Mouse (Mus musculus) lung, embryonic 14.5 days (tissue): Measurements from ENCODE around the gene Nfx1. TPM values are rescaled to one million over a fixed set of nuclear protein-coding genes. Genes with fewer than 3 reads are reported as not detected.

Source experiments
- ATAC-seq: fragments of 200-750 bp; cut with Nextera tagmentation; 2 replicates; pipeline ENCODE4 v1.8.0; 2017; ENCODE audit warnings: mild to moderate bottlenecking, moderate TSS enrichment, moderate library complexity; ENCODE audit not compliant: insufficient read depth
- DNase-seq: peaks from one replicate; pipeline ENCODE4 v3.0.0-alpha.2; 2015
- H3K27ac ChIP-seq: fragments of 300-500 bp; sonication (generic); 2 replicates; pipeline ENCODE4 v1.5.1; 2014; ENCODE audit warnings: low read depth, mild to moderate bottlenecking, moderate library complexity
- H3K27me3 ChIP-seq: fragments of 300-500 bp; sonication (generic); 2 replicates; pipeline ENCODE4 v1.6.1; 2014; ENCODE audit warnings: low read length, control low read depth; ENCODE audit not compliant: insufficient read depth
- H3K36me3 ChIP-seq: fragments of 300-500 bp; sonication (generic); 2 replicates; pipeline ENCODE4 v1.6.1; 2014; ENCODE audit warnings: control low read depth; ENCODE audit not compliant: insufficient read depth
- H3K4me1 ChIP-seq: fragments of 300-500 bp; sonication (generic); 2 replicates; pipeline ENCODE4 v1.6.1; 2014; ENCODE audit warnings: antibody characterized with exemption, control low read depth; ENCODE audit not compliant: insufficient read depth
- H3K4me2 ChIP-seq: fragments of 300-500 bp; sonication (generic); 2 replicates; pipeline ENCODE4 v1.6.1; 2014; ENCODE audit warnings: mild to moderate bottlenecking
- H3K4me3 ChIP-seq: fragments of 300-500 bp; sonication (generic); 2 replicates; pipeline ENCODE4 v1.5.1; 2014; ENCODE audit warnings: low read depth, low read length
- H3K9ac ChIP-seq: fragments of 300-500 bp; sonication (generic); 2 replicates; pipeline ENCODE4 v1.6.1; 2014
- H3K9me3 ChIP-seq: fragments of 300-500 bp; sonication (generic); 2 replicates; pipeline ENCODE4 v1.6.1; 2016; ENCODE audit warnings: low read depth, low read length, control low read depth
- CTCF ChIP-seq: IDR thresholded peaks from 2 replicates; pipeline ENCODE4 v1.5.1; 2016; ENCODE audit warnings: antibody characterized with exemption, low read depth
- WGBS: fragments of 180-500 bp; shearing (Covaris S2); extraction: QIAGEN DNeasy Blood & Tissue Kit; methylation state at CpG from one replicate; pipeline ENCODE4 v1.1.7; 2014; 5-methylcytosine and 5-hydroxymethylcytosine counted together
- polyA plus RNA-seq: library from polyadenylated mRNA; unstranded; fragments of >200 nt; fragmentation: Nextera tagmentation; extraction: Ambion mirVana; gene quantifications from 2 replicates; pipeline ENCODE4 v1.2.1, GENCODE M21; 2014

The Nfx1 gene
- polyA plus RNA-seq, 1 experiment from 2014 or later, result 95.7 TPM

DNA sequence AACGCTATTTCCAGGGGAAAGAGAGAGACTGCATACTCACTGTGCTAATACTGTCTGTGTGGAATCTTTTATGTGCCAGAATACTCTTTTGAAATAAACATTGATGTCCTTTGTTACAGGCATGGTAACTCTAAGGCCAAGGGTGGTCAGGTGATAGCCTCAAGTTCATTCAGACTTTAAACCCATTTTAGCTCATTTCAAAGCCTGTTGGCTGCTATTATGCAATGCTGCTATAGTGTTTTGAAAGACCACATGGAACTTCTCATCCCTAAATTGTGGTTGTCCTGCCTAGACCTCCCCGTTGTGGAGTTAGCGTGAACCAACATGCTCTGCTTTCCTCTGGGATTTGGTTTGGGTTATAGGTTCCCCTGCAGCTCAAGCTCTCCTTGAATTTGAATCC, 5.0 kb downstream of the Nfx1 start:
- H3K36me3 ChIP-seq, result peaks cover 61% of the 10 kb centered on the region

GRCm38 (mm10) chr4:40976651-40977050, 5.9 kb downstream of the Nfx1 start:
- Histone ChIP-seq H3K27me3 (no peaks in the 10 kb centered on the region), H3K36me3 (peaks cover 70% of the 10 kb centered on the region), H3K27ac (no peak overlapping the region), H3K4me3 (no peak overlapping the region), H3K4me1 (0 out of 2 replicates have a peak, but pooled peaks cover 6% of the 10 kb centered on the region), H3K9me3 (no peaks in the 10 kb centered on the region), H3K9ac (no peak overlapping the region), H3K4me2 (no peak overlapping the region)
- no peak for TF ChIP-seq CTCF
- 92% methylated on average over 10 of the region's 10 CpGs for WGBS
- no peak for ATAC-seq
- no peak for DNase-seq

More for the DNA sequence above, 5.0 kb downstream of the Nfx1 start:
- ATAC-seq (no peak), DNase-seq (no peak)
- Histone ChIP-seq H3K4me3 (no peak overlapping the region), H3K4me1 (0 out of 2 replicates have a peak, but pooled peaks cover 6% of the 10 kb centered on the region), H3K9me3 (no peaks in the 10 kb centered on the region), H3K9ac (no peak overlapping the region), H3K27me3 (no peaks in the 10 kb centered on the region), H3K4me2 (no peak overlapping the region), H3K27ac (no peak overlapping the region)
- 87% methylated on average over 3 of the region's 3 CpGs for WGBS
- TF ChIP-seq CTCF, result no peak

DNA sequence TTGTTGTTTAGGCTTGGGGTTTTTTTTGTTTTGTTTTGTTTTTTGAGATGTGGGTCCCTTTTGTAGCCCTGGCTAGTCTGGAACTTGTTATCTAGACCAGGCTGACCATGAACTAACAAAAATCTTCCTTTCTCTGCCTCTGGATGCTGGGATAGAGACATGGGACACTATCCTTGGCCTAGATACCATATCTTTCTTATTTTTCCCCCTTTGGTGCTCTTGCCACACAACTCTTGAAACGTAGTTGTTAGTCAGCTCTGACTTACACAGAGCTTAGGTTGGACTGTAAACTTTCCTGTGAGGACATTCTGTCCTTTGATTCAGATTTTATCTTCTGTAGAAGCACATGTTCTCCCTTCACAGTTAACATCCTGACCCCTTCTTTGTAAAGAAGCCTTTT, 8.7 kb downstream of the Nfx1 start:
- Histone ChIP-seq H3K4me3 (no peak overlapping the region), H3K36me3 (peaks cover 84% of the 10 kb centered on the region), H3K4me1 (no peaks in the 10 kb centered on the region), H3K4me2 (no peak overlapping the region), H3K27ac (no peak overlapping the region), H3K27me3 (no peaks in the 10 kb centered on the region), H3K9ac (no peak overlapping the region), H3K9me3 (no peaks in the 10 kb centered on the region)
- no peak for DNase-seq
- TF ChIP-seq CTCF, result no peak
- no peak for ATAC-seq
- 93% methylated on average over 1 of the region's 1 CpGs for WGBS

- WGBS, result 74% methylated on average over 3 of the region's 3 CpGs
- no peak for DNase-seq
Observed at GRCm38 (mm10) chr4:40982486-40982885, 11.8 kb downstream of the Nfx1 start.

GRCm38 (mm10) chr4:40983686-40984085, 13.0 kb downstream of the Nfx1 start:
- no peaks in the 10 kb centered on the region for H3K27me3 ChIP-seq
- H3K9ac ChIP-seq, result no peak overlapping the region
- H3K4me2 ChIP-seq, result no peak overlapping the region
- H3K4me3 ChIP-seq, result no peak overlapping the region
- no peak for TF ChIP-seq CTCF
- WGBS, result 86% methylated on average over 1 of the region's 1 CpGs
- DNase-seq, result no peak
- ATAC-seq, result no peak
- H3K27ac ChIP-seq, result no peak overlapping the region
- no peaks in the 10 kb centered on the region for H3K4me1 ChIP-seq
- peaks cover 92% of the 10 kb centered on the region for H3K36me3 ChIP-seq
- H3K9me3 ChIP-seq, result no peaks in the 10 kb centered on the region

More at GRCm38 (mm10) chr4:40982486-40982885, 11.8 kb downstream of the Nfx1 start:
- Histone ChIP-seq H3K27ac (no peak overlapping the region), H3K9me3 (no peaks in the 10 kb centered on the region), H3K4me1 (no peaks in the 10 kb centered on the region), H3K36me3 (peaks cover 94% of the 10 kb centered on the region), H3K27me3 (no peaks in the 10 kb centered on the region), H3K4me2 (no peak overlapping the region), H3K9ac (no peak overlapping the region), H3K4me3 (no peak overlapping the region)
- TF ChIP-seq CTCF, result no peak
- ATAC-seq, result no peak

DNA sequence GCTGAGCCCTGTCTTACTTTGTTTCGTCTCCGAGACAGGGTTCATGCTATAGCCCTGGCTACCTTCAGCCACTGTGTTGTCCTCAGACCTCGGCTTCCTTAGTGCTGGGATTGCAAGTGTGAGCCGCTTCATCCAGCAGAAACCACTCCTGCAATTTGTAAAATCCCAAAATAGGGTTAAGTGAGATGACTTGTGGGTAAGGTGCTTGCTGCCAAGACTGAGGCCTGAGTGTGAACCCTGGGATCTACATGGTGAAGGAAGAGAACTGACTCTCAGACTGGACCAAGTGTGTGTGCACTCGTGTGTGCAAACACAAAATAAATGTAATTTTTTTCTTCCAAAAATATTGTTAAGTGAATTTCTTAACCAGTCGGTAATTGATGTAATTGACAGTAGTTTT, 18.9 kb downstream of the Nfx1 start:
- DNase-seq (no peak), ATAC-seq (no peak)
- H3K36me3 ChIP-seq, result peaks cover 96% of the 10 kb centered on the region
- H3K27me3 ChIP-seq, result no peaks in the 10 kb centered on the region
- H3K4me3 ChIP-seq, result no peak overlapping the region
- no peak for TF ChIP-seq CTCF
- 90% methylated on average over 6 of the region's 6 CpGs for WGBS
- no peak overlapping the region for H3K27ac ChIP-seq
- H3K9ac ChIP-seq, result no peak overlapping the region
- H3K4me1 ChIP-seq, result no peaks in the 10 kb centered on the region
- no peak overlapping the region for H3K4me2 ChIP-seq
- no peaks in the 10 kb centered on the region for H3K9me3 ChIP-seq

DNA sequence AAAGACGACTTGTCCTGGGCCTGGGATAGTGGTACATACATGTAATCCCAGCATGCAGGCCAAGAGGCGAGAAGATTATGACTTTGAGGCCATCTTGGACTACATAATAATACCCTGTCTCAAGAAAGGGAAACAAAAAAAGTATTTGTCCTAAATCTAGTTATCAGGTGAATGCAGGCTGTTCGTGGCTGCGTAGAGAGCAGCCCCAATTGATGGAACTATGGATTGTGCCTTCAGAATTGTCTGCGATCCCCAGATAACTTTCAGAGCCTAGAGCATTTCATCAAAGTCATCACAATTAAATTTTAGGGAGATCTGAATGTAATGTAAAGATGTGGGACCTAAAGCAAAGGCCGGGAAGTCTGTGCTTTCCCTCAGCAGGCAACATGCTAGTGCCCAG, 25.6 kb downstream of the Nfx1 start:
- H3K27me3 ChIP-seq, result no peaks in the 10 kb centered on the region
- peaks cover 98% of the 10 kb centered on the region for H3K36me3 ChIP-seq
- no peak overlapping the region for H3K4me2 ChIP-seq
- ATAC-seq, result no peak
- no peak overlapping the region for H3K4me3 ChIP-seq
- H3K9ac ChIP-seq, result no peak overlapping the region
- DNase-seq, result no peak
- H3K4me1 ChIP-seq, result no peaks in the 10 kb centered on the region
- no peak for TF ChIP-seq CTCF
- no peak overlapping the region for H3K27ac ChIP-seq
- WGBS, result 93% methylated on average over 6 of the region's 6 CpGs
- no peaks in the 10 kb centered on the region for H3K9me3 ChIP-seq

- ATAC-seq (no peak), DNase-seq (no peak)
- Histone ChIP-seq H3K4me1 (no peaks in the 10 kb centered on the region), H3K27ac (no peak overlapping the region), H3K36me3 (peaks cover 95% of the 10 kb centered on the region), H3K9ac (no peak overlapping the region), H3K4me2 (no peak overlapping the region), H3K4me3 (no peak overlapping the region), H3K27me3 (no peaks in the 10 kb centered on the region), H3K9me3 (no peaks in the 10 kb centered on the region)
- no peak for TF ChIP-seq CTCF
- WGBS, result 85% methylated on average over 4 of the region's 4 CpGs
Observed at GRCm38 (mm10) chr4:40997916-40998315, 27.2 kb downstream of the Nfx1 start.
